Mouse (Mus musculus) kidney, postnatal 0 days (tissue): ENCODE measurements at regions not wholly inside any gene's neighbourhood (a gene's known extent, or its start where the extent isn't known, plus 50 kb on each side); places are given as distances from the start of the nearest gene placed in this dataset.
A peak's percentile ranks its signal among the peaks of the same experiment; 100 is the strongest.

ENCODE experiments used
- ATAC-seq: fragments of 200-750 bp; cut with Nextera tagmentation; replicated peaks from 2 replicates; pipeline ENCODE4 v1.8.0; 2017; ENCODE audit warnings: low read depth, moderate number of reproducible peaks, moderate TSS enrichment, moderate library complexity; ENCODE audit not compliant: low FRiP score
- DNase-seq: peaks from one replicate; pipeline ENCODE4 v3.0.0-alpha.2; 2016; ENCODE audit warnings: low spot score
- H3K27ac ChIP-seq: fragments of 300-500 bp; sonication (generic); 2 replicates; pipeline ENCODE4 v1.5.1; 2014; ENCODE audit warnings: mild to moderate bottlenecking
- H3K27me3 ChIP-seq: fragments of 300-500 bp; sonication (generic); 2 replicates; pipeline ENCODE4 v1.6.1; 2014; ENCODE audit warnings: low read length, mixed read lengths; ENCODE audit not compliant: insufficient read depth
- H3K36me3 ChIP-seq: fragments of 300-500 bp; sonication (generic); 2 replicates; pipeline ENCODE4 v1.6.1; 2014; ENCODE audit warnings: low read length, mixed read lengths; ENCODE audit not compliant: insufficient read depth
- H3K4me1 ChIP-seq: fragments of 300-500 bp; sonication (generic); replicated peaks from 2 replicates; pipeline ENCODE4 v1.6.1; 2014; ENCODE audit warnings: antibody characterized with exemption, low read length, mixed read lengths; ENCODE audit not compliant: insufficient read depth
- H3K4me2 ChIP-seq: fragments of 300-500 bp; sonication (generic); 2 replicates; pipeline ENCODE4 v1.6.1; 2014; ENCODE audit warnings: mild to moderate bottlenecking, low read length, moderate library complexity, mixed read lengths
- H3K4me3 ChIP-seq: fragments of 300-500 bp; sonication (generic); replicated peaks from 2 replicates; pipeline ENCODE4 v1.5.1; 2014; ENCODE audit warnings: low read depth, low read length
- H3K9ac ChIP-seq: fragments of 300-500 bp; sonication (generic); 2 replicates; pipeline ENCODE4 v1.6.1; 2014; ENCODE audit warnings: low read depth, low read length
- H3K9me3 ChIP-seq: fragments of 300-500 bp; sonication (generic); replicated peaks from 2 replicates; pipeline ENCODE4 v1.6.1; 2016; ENCODE audit warnings: low read length, inconsistent platforms, mixed read lengths
- CTCF ChIP-seq: IDR thresholded peaks from 2 replicates; pipeline ENCODE4 v1.5.1; 2016; ENCODE audit warnings: antibody characterized with exemption, low read depth, mild to moderate bottlenecking, moderate library complexity
- WGBS: fragments of 180-500 bp; shearing (Covaris S2); extraction: QIAGEN DNeasy Blood & Tissue Kit; methylation state at CpG from one replicate; pipeline ENCODE4 v1.1.7; 2014; 5-methylcytosine and 5-hydroxymethylcytosine counted together

DNA sequence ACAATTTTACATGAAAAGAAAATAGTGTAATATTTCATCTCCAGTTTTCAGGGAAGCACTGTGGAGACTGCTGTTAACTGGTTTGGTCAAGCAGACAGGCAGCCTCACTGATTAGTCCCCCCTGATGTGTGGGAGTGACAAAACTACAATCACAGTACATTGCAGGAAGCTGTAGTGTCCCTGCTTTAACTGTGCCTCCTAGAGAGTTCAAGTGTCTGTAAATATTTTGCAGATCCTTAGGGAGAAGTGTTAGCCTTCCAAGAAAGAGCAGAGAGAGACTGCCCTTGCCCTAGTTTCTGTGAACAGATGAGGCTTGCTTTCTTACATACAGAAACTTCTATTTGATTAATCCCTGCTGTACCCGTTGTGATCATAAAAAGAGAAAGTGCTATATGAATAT is 617.2 kb upstream of the Agtr1b start:
- Histone ChIP-seq H3K27ac (no peak overlapping the region), H3K9me3 (no peaks in the 10 kb centered on the region), H3K4me3 (no peak overlapping the region), H3K36me3 (no peaks in the 10 kb centered on the region), H3K4me2 (no peak overlapping the region), H3K4me1 (no peaks in the 10 kb centered on the region), H3K9ac (no peak overlapping the region), H3K27me3 (no peaks in the 10 kb centered on the region)
- DNase-seq (peak; percentile 56), ATAC-seq (no peak)
- WGBS = 33% methylated on average over 1 of the region's 1 CpGs
- no peak for TF ChIP-seq CTCF

DNA sequence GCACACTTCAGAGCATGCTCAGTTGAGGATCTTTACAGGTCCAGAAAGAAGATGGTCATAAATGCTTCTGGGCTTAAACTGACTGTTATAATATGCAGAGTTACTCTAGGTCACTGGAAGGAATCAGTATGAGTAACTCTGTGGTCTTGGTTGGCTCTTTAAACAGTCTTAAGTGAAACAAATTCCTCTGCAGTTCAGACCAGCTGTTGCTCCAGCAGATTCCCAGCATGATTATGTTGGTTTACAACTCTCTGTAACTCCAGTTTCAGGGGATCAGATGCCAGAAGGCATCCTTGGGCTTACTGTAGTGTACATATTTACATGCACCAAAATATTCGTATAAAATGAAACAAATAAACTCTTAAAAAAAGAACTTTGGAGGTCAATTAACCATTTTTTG is 606.1 kb upstream of the Agtr1b start:
- no peak for ATAC-seq
- DNase-seq = peak; percentile 22
- no peak overlapping the region for H3K9ac ChIP-seq

More for the DNA sequence above, 606.1 kb upstream of the Agtr1b start:
- H3K4me3 ChIP-seq = no peak overlapping the region
- no peaks in the 10 kb centered on the region for H3K9me3 ChIP-seq
- H3K4me2 ChIP-seq = no peak overlapping the region
- no peaks in the 10 kb centered on the region for H3K36me3 ChIP-seq
- 69% methylated on average over 1 of the region's 1 CpGs for WGBS
- H3K27me3 ChIP-seq = no peaks in the 10 kb centered on the region
- TF ChIP-seq CTCF = no peak
- H3K4me1 ChIP-seq = no peaks in the 10 kb centered on the region
- no peak overlapping the region for H3K27ac ChIP-seq
